In genomic region chr2:140427283-140427682, GRCm38 (mm10) we compare ENCODE assay signal across 10 mouse cellular contexts. TPM values are rescaled to one million over a fixed set of nuclear protein-coding genes. Genes with fewer than 3 reads are reported as not detected.
DNase-seq lines count a peak whose midpoint lies in the region; ATAC-seq lines count a peak whose summit lies in the region.
"Had no signal": no experiment of that assay in that cellular context is flagged by ENCODE, and none has a peak within 500 bp of the region (broad histone marks: within the 10 kb centered on the region; RNA-seq: fewer than 3 reads in every experiment).

No protein-coding gene starts in this region.

- peak; percentile 50 for DNase-seq in kidney, adult 9 months
- no peak for DNase-seq in kidney, adult 18-20 months
- DNase-seq in MEL-GATA-1-ER (ENCODE audit: extremely low read depth, low read depth) = peak; percentile 16
- peak; percentile 59 for DNase-seq in mesoderm, embryonic 11.5 days (ENCODE audit: low read depth, low spot score)
- no peak for DNase-seq in spleen, adult 18-20 months
- no peak for DNase-seq in gastrocnemius, postnatal 10 days
- DNase-seq: liver, embryonic 13.5 days had no signal

- peak; percentile 91 for ATAC-seq in common myeloid progenitor, adult 5-6 weeks (replicated peaks; ENCODE audit: low read depth, poor library complexity, severe bottlenecking)
- peak; percentile 64 for ATAC-seq in inflammation-experienced regulatory T-cells, adult 6 months

RNA-seq across cellular contexts. Expression of gene Macrod2, which starts 32.2 kb away (rescaled TPM):
- total RNA-seq in common myeloid progenitor, adult 5-6 weeks (2017) = 10.0 and 12.1 TPM in 2 replicates
- not detected for polyA plus RNA-seq in inflammation-experienced regulatory T-cells, adult 6 months (2017; shearing (Covaris generic))
- total RNA-seq in gastrocnemius, postnatal 10 days (2021) = 10 to 100 TPM; 16.6 to 17.4 TPM

RNA-seq across cellular contexts. Expression of gene Sel1l2, which starts 37.8 kb away (rescaled TPM):
- total RNA-seq in common myeloid progenitor, adult 5-6 weeks (2017) = not detected in 2 replicates
- polyA plus RNA-seq in inflammation-experienced regulatory T-cells, adult 6 months (2017; shearing (Covaris generic)) = not detected
- under 1 TPM; 0.09 to 0.27 TPM for total RNA-seq in gastrocnemius, postnatal 10 days (2021)
- polyA plus RNA-seq: embryonic facial prominence, embryonic 12.5 days; liver, embryonic 13.5 days had no signal

Comparison
In these comparisons a context has a peak if more than half of its experiments do, and no peak if none do; other contexts are left out.
1. DNase-seq: peak in kidney, adult 9 months (single experiment), MEL-GATA-1-ER (single experiment) and mesoderm, embryonic 11.5 days (single experiment); none in kidney, adult 18-20 months (single experiment), spleen, adult 18-20 months (0 of 2) and gastrocnemius, postnatal 10 days (single experiment).